Mouse (Mus musculus): ENCODE measurements around the gene Krt33a.

Gene Krt33a

DNA sequence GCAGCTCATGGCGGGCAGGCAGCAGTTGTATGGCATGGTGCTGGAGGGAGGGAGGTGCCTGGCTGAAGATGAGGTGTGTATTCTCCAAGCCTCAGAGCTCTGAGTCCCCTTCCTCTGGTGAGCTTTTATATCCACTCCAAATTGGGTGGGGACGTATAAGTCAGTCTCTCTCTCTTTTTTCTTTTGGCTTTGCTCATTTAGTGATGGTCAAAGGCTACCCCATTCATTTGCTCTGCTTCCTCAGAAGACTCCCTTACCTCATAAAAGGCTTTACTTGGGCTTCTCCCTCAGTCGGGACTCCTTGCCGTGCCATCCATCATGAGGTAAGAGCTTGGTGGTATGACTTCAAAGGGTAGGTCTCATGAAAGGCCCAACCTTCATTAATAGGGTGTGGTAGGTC lies at the start of gene Krt33a:
Gene Krt33a, minus strand, starts transcription at position 101 of the 400 bp plus-strand sequence.
- DNase-seq, result no peak

DNA sequence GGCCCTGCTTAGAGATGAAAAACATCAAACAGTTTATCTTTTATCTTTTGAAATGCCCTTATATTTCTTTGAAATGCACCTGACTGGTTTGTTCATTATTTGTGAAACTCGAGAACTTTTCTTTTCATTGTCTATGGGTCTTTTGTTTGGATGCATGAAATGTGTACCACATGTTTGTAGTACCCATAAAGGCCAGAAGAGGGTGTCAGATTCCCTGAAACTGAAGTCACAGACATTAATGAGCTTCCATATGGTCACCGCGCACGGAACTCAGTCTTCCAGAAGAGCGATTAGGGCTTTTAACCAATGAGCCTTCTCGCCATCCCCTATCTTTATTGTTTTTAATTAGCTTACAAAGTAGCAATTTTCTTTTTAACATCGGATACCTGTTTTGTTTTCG lies 42.9 kb upstream of the Krt33a start:
- DNase-seq, result no peak

DNA sequence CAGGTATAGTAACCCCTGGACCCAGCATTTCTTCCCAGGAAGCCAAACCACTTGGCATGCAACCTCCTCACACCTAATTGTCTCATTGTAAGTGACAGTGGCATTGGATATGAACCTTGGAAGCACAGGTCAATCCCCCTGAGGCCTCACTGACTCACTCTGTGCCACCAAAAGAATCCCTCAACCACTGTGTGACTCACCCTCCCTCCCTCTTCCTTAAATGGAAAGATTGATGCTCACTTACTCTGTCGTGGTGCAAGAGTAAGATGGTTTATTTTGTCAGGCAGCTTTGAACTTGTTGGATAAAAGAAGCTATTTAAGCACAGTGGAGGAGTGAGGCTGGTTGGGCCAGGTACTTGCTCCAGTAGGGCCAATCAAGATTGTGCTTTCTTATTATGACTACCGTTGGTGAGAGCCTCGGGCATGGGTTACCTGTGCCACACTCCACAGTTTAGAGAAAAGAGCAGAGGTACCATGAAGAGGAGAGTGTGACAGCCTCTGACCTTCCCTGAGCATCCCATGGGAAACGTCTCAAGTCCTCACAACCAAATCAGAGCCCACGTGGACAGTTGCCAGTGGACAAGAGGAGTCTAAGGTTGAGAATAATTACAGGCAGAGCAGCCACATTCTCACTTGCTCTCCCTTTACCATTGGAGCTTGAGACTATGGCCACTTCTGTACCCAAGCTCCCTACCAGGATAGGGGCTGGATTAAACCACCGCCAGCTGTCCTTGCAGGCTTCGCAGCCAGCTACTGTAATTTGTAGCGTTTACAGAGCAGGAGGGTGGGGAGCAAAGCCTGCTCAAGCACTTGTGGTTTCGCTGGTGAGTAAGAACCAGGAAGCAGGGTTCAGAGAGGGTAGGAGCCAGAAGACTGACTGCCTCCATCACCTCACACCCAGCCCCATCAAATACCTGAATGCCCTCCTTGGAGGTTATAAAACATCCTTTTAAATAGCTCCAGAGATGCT lies 40.0 kb upstream of the Krt33a start:
- DNase-seq, result no peak

DNA sequence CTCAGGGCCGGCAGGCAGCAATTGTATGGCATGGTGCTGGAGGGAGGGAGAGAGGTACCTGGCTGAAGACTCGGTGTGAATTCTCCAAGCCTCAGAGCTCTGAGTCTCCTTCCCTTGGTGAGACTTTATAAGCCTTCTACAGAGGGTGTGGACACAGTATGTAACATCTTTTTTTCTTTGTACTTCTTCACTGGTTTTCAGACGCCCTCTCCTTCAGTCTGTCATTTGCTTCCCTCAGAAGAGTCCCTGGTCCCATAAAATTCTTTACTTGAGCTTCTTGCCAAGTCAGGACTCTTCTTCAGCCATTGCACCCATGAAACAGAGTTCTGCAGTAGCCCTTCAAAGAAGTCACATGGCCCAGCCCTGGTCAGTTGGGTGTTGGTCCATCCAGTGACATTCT lies 34.4 kb upstream of the Krt33a start, which contains the start of gene Krt31:
Gene Krt31, minus strand, starts transcription at position 101 of the 400 bp plus-strand sequence.
- DNase-seq, result no peak

DNA sequence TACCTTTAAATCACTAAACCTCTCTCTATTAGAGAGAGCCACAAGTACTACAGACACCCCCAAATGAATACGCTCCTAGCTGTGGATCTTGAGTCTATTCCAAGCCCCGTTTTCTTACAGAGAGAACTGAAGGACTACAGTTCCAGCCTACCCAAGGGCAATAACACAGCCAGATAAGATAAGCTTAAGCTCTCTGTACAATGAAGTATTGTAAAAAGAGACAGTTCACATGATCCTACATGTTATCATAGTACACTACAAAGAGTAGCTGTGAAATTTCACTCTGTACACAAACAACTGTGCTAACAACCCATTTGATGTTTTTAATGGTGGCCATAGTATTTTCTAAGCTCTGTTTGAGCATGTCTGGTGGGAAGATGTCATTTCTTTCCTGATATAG lies 31.2 kb upstream of the Krt33a start:
- DNase-seq, result no peak

DNA sequence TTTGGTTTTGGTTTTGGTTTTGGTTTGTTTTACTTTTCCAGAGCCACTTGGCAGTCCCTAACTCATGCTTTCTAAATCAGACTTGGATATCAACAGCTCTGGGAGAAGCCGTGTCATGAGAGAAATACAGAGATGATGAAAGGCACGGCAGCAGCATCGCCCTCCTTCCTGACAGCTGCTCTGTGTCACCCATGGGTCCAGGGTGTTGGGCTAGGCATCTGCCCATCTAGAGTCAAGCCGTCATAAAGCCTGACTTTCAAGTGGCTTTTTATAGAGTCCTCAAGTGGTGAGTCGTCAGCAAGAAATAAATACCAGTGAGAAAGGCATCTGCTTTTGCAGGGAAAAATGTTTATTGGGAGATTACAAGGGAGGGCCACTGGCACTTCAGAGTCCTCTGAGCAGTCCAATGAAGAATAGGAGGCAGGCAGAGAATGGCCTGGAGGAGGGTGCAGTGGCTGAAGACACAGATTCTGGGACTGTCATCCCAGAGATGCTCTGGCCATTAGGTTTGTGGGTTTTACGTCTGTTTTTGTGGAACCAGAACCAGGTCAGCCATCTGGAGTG lies 30.4 kb upstream of the Krt33a start:
- DNase-seq, result no peak

DNA sequence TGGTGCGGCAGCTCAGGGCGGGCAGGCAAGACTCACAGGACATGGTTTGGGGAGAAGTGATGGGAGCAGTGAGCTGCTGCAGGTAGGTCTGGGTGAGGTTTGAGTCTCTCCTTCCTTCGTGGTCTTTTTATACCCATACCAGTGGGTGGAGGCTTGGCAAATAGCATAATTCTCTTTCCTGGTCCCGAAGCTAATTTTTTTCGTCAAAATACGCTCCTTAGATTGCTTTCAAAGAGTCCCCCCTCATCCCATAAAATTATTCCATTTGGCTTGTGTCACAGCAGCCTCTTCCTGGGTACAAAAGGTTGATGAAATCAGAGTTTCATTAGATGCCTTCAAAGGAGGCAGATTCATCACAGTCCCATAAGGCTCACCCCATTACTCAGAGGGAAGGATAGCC lies 25.4 kb upstream of the Krt33a start, which contains the start of gene Krt34:
Gene Krt34, minus strand, starts transcription at position 101 of the 400 bp plus-strand sequence.
- DNase-seq, result no peak

DNA sequence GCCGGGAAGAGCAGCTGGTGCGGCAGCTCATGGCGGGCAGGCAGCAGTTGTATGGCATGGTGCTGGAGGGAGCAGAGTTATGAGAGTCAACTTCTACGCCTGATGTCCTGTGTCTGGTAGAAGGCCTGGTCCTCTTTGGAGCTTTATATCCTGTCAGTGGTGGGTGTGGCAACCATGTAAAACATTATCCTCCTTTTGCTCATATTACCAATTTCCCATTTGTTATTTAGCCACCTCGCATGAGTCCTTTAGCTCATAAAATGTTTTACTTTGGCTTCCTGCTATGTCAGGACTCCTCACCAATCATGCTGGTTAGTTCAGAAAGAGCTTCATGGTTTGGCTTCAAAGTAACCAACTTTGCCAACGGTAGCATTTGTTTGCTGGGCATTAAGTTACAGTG lies 13.8 kb upstream of the Krt33a start, which contains the start of gene Krt33b:
Gene Krt33b, minus strand, starts transcription at position 101 of the 400 bp plus-strand sequence.
- DNase-seq, result no peak

DNA sequence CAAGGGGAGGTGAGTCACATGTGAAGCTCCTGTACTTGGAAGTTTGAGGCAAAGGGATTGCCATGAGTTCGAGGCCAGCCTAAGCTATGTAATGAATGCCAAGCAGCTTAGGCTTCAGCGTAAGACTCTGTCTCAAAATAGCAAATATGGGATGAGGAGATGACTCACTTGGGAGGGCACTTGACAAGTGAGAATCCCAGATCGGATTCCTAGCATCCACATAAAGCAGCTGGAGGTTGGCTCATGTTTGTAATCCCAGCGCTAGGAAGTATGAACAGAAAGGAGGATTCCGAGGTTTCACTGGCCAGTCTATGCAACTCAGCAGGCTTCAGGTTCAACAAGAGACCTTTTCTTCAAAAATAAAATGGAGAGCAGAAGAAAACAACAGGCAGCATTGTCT lies 5.4 kb upstream of the Krt33a start:
- no peak for DNase-seq

DNA sequence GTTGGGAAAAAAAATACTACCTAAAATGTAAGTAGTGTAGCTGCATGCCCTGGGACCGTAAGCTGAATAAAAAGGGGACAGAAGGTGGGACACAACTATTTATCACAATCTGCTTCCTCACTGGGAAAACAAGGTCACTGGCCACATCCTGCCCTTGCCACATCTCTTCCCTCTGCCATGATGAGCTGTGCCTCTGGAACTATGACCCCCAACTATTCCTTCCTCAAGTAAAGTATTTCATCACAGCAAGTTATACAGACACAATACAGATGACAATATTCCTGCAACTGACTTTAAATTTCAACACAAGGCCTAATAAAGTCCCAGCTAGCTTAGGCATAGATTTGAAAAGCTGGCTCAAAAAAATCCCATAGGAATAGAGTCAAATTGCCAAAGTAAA lies 3.5 kb upstream of the Krt33a start:
- no peak for DNase-seq

DNA sequence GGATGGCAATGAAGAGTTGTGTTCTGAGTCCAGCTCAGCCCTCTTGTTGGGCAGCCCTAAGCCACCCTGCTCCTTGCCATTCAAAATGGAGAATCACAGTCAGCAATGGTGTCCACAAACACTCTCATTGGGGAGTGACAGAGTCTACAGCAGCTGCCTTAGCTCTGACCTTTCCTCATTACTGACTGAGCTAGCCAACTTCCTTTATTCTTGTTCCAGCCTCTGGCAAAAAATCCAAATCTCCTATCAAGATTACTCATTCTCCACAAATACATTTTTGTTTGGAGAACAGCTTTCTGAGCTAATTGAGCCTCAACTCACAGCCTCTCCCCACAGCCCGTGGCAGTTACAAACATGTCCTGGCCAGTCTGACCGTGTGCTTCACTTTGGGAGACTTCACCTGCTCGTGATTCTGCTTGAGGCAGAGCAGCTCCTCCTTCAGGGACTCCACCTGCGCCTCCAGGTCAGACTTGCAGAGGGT lies 2.3 kb downstream of the Krt33a start:
- DNase-seq, result no peak

DNA sequence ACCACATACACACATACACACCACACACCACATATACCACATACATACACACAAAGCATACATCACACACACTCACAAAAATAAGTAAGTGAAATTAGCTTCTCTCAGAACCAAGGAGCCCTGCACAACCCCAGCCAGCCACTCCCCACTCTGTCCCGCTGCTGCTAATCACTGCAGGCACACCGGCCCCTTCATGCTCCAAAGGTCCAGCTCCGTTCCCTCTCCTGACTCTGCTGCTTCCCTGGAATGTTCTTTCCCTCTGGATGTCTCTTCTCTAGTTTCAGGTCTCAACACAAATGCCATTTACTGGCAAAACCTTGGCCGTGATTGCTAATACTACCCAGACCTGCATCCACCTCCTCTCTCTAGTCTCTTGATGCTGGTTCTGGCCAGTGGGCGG lies 5.3 kb downstream of the Krt33a start:
- DNase-seq, result no peak

DNA sequence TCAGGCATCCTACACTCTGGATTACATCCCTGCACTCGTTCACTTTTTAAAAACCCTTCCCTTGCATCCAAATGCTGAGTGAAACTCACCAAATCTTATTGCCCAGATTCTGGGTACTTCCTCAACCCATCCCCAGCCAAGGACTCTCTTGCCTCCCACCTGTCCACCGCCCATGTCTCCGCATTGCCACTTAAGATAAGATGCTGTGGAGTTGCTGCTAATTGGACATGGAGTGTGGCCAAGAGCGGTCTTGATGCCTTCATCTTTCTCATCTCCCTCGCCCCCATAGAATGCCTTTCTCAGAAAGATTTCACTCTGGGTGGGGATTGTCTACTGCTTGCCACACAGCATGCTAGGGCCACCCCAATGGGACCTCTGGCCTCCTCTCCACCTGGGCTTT lies 7.7 kb downstream of the Krt33a start:
- DNase-seq, result no peak

DNA sequence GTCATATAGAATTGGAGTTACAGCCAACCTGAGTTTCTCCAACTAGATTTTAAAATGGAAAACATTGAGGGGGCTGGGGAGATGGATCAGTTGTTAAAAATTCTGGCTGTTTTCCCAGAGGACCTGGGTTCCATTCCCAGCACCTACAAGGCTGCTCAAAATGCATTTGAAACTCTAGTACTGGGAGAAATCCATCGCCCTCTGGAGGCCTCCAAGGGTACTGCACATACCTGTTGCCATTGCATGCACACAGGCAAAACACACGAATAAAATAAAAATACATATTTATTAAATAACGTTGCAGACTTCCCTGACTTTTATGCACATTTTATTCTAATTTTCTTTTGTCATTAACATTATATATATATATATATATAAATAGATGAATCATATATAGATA lies 9.4 kb downstream of the Krt33a start:
- peak in 1 of 2 experiments; percentile 21 for DNase-seq

DNA sequence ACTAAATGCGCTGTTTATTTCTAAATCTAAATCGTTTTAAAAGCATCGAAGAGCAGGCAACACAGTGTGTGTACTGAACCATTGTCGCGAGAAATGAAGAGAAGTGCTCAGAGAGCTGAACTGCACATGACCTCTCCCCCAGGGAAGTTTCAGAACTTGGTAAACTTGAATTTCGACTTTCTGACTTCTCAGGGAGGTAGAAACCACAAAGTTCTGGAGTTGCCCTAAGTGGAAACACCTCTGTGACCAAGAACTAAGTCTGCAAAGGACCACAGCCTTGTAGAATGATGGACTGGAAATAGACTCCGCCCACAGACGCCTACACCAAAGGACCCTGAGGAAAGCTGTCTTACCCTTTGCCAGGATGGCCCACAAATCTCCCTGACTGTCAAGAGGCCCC lies 10.1 kb downstream of the Krt33a start:
- DNase-seq, result no peak

DNA sequence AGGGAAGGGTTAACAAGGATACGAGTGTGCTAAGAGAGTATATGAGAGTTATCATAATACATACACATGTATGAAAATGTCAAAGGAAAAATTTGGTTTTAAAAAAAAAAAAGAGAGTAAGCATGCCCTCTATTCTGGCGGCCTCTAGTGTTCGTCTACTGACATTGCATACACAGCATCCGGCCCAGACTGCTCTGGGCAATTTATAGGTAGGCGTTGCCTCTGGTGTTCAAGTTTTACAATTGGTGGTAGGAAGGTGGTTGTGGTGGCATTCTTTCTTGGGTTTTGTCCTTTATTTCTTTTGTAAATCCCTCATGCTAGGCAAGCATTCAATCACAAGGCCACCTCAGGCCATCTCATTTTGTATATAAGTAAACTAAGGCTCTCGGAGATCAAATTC lies 11.2 kb downstream of the Krt33a start:
- DNase-seq, result peak; percentile 41 to 70

DNA sequence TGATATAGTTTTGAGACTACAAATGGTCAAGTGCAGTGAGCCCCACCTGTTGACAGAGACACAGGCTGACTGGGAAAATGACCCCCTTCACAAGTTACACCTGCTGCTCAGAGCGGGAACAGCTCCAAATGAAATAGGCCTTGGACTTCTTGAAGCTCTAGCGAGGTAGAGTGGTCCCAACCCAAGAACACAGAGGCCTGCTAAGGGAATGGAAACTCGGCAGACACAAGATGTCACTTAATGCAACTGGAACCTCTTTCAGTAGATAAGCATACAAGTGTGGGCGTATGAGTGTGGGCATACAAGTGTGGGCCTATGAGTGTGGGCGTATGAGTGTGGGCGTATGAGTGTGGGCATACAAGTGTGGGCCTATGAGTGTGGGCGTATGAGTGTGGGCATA lies 16.9 kb downstream of the Krt33a start:
- no peak for DNase-seq

DNA sequence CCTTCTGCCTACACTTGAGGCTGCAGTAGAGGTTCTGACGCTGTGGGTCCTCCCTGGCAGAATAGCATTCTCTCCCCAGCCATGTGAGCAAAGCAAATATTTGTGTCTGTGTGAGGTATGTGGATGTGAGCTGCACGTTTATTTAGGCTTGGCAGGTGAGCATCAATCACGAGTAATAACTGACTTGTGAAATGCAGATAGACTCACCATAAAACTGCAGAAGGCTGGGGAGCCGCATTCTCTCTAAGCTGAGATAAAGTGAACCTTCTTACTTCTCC lies 21.7 kb downstream of the Krt33a start:
- no peak for DNase-seq

DNA sequence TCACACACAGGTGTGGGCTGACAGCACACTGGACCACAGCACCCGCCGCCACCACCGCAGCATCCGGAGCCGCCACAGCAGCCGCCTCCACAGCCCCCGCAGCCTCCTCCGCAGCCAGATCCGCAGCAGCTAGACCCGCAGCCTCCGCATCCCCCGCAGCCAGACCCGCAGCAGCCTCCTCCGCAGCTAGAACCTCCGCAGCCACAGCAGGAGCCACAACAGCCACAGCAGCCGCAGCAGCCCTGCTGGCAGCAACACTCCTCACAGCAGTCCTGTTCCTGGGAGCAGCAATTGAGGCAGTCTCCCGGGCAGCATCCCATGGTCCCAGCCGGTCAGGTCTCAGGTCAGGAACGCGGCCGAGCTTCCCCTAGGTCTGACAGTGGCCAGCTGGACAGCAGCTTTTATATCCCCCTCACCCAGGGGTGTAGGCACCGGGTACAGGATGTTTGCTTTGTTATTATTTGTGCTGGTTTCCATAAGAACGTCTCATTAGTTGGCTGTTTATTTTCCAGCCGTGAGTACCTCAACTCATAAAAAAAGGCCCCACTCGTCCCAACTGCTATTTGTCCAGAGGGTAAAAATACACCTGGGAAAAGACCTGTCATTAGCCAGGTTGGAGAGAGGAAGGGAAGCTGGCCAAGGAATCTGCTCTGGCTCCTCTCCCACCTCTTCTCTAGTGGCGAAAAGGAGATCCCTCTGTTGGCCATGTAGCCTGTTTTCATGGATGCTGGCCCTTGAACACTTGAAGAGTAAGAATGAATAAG lies 22.2 kb downstream of the Krt33a start, which contains the start of gene Krtap17-1:
Gene Krtap17-1, minus strand, starts transcription at position 375 of the 764 bp plus-strand sequence.
- DNase-seq, result no peak

DNA sequence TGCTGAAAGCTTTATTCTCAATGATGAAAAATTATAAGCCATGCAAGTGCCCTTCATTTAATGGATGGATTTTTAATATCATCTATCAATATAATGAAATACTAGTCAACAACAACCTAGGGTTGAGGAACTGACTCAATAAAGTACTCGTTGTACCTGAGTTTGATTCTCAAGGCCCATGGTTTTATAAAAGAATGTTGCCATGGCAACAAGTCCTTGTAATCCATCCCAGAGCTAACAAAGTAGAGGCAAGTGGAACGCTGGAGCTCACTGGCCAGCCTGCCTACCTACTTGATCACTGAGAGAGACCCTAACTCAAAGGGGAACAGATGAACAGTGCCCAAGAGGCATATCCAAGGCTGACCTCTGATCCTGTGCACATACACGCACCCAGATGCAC lies 25.4 kb downstream of the Krt33a start:
- no peak for DNase-seq

DNA sequence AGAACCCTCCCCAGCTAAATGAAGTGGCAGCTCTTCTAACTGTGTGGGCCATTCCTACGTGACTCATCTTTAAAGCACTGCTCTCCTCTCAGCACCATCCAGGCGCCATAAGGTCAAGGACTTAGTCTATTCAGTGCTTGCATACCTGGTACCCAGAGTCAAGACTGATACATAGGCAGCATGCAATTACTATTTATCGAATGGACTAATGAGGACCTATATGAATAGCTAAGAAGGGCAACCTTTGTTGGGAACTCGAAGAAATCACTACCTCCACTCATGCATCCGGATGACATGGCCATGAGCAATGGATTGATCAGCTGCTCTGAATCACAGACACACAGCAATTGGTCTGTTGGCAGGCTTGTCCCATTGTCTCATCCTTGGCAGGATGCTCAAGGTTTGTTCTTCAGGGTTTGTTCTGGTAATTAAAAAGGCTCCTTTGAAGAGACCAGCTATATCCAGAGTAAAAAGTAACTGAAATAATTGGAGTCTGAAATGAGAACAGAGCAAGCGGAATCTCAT lies 26.1 kb downstream of the Krt33a start:
- DNase-seq, result no peak

DNA sequence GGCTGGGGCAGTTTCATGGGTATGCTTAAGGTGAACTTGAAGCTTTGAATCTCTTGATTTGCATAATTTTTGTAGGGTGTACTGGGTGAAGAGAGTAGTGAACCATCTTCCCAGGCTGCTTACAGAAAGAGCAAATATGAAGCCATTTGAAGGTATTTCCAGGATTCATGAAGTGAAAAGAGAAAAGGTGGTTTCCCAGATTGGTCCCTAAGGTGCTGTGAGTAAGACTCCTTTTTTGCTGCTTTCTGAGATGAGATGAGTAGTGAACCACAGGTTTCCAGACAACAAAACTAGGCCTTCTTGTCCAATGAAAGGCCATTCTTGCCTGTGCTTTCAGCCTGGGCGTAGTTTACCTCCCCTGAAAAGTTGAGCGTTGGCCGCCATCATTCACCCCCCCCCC lies 27.5 kb downstream of the Krt33a start:
- DNase-seq, result no peak

DNA sequence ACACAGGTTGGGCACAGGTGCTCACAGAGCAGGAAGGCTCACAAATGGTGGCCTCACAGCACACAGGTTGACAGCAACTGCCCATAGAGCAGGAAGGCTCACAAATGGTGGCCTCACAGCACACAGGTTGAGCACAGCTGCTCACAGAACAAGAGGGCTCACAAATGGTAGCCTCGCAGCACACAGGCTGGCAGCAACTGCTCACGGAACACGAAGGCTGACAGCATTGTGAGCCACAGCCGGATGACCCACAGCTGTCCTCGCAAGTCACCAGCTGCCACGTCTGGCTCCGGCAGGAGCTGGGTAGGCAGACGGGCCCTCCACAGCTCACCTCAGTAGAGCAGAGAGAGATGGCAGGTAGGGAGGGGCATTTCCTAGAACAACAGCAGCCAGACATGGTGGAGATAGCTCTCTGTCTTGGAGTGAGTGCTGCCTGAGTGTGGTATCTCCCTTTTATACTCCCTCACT lies 29.8 kb downstream of the Krt33a start, which contains the start of gene Krtap16-1:
Gene Krtap16-1, minus strand, starts transcription at position 418 of the 468 bp plus-strand sequence.
- no peak for DNase-seq

Measured in kidney, postnatal 36 days (tissue).